Mouse (Mus musculus) heart, embryonic 13.5 days (tissue): ENCODE results near the gene Akap2. TPM values are rescaled to one million over a fixed set of nuclear protein-coding genes. Genes with fewer than 3 reads are reported as not detected.
A peak's percentile ranks its signal among the peaks of the same experiment; 100 is the strongest.

Experiments
- ATAC-seq: fragments of 200-750 bp; cut with Nextera tagmentation; 2 replicates; pipeline ENCODE4 v1.8.0; 2017; ENCODE audit warnings: moderate TSS enrichment; ENCODE audit not compliant: insufficient number of reproducible peaks, low FRiP score, low TSS enrichment; ENCODE audit errors: extremely low read depth
- H3K27ac ChIP-seq: fragments of 300-500 bp; sonication (generic); replicated peaks from 2 replicates; pipeline ENCODE4 v1.5.1; 2015; ENCODE audit warnings: moderate library complexity, mild to moderate bottlenecking, inconsistent platforms
- H3K27me3 ChIP-seq: fragments of 300-500 bp; sonication (generic); replicated peaks from 2 replicates; pipeline ENCODE4 v1.6.1; 2015; ENCODE audit warnings: mild to moderate bottlenecking, inconsistent platforms
- H3K36me3 ChIP-seq: fragments of 300-500 bp; sonication (generic); 2 replicates; pipeline ENCODE4 v1.6.1; 2015; ENCODE audit warnings: mild to moderate bottlenecking, inconsistent platforms
- H3K4me1 ChIP-seq: fragments of 300-500 bp; sonication (generic); 2 replicates; pipeline ENCODE4 v1.6.1; 2015; ENCODE audit warnings: inconsistent platforms
- H3K4me2 ChIP-seq: fragments of 300-500 bp; sonication (generic); 2 replicates; pipeline ENCODE4 v1.6.1; 2015; ENCODE audit warnings: inconsistent platforms, mild to moderate bottlenecking, moderate library complexity
- H3K4me3 ChIP-seq: fragments of 300-500 bp; sonication (generic); 2 replicates; pipeline ENCODE4 v1.5.1; 2015; ENCODE audit warnings: moderate library complexity, mild to moderate bottlenecking, inconsistent platforms
- H3K9ac ChIP-seq: fragments of 300-500 bp; sonication (generic); 2 replicates; pipeline ENCODE4 v1.6.1; 2015; ENCODE audit warnings: inconsistent platforms, mild to moderate bottlenecking, moderate library complexity
- H3K9me3 ChIP-seq: fragments of 300-500 bp; sonication (generic); 2 replicates; pipeline ENCODE4 v1.6.1; 2016; ENCODE audit warnings: inconsistent platforms
- WGBS: fragments of 180-500 bp; shearing (Covaris S2); methylation state at CpG from one replicate; pipeline ENCODE4 v1.1.7; 2015; ENCODE audit warnings: mixed read lengths; 5-methylcytosine and 5-hydroxymethylcytosine counted together
- polyA plus RNA-seq: library from polyadenylated mRNA; unstranded; fragments of >200 nt; fragmentation: Nextera tagmentation; extraction: Ambion mirVana; gene quantifications from 2 replicates; pipeline ENCODE4 v1.2.1, GENCODE M21; 2015

The Akap2 gene
- polyA plus RNA-seq, 1 experiment from 2014 or later, result 43.1 TPM

DNA sequence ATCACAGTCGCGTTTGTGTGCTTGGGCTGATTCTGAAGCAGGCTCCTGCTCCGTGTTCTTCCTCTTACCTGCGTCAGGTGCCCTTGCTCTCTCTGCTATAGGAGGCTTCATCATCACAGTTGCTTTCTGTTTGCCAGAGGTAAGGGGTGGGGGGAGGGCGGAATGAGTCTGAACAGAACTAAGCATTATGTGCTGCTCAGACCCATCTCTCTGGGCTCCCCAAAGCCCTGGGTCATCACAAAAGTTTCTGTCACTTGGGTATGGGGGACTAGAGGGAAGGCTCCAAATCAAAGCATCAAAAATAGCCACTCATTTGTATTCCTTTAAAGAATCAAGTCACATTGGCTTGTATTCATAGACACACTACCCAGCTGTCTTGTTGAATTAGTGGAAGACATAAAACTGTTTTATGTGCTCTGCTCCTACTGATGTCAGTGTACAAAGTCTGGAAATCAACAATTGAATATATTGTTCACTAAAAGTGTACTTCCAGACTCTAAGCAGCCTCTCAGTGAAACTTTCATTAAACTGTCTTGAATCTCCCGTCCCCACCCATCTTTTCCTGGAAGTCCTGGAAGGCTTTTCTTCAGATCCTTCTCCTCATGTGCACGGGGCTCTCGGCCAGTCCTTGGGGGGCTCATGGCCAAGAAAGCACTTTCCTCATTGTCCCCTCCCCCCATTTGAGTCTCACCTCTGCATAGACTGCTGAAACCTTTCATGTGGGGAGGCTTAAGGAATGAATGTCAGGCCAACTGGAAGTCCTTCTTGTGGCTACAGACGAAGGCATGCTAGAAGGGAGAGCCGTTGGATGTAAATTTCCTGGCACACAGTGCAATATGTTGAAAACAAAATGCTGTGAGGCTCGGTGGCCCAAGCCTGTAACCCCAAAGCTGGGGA is 13.6 kb upstream of the Akap2 start:
- Histone ChIP-seq H3K27me3 (no peaks in the 10 kb centered on the region), H3K4me2 (no peak overlapping the region), H3K4me1 (peaks cover 18% of the 10 kb centered on the region; the same call in 1 of the 2 replicates), H3K27ac (peak overlapping the region; percentile 9; the same call in 1 of the 2 replicates), H3K9me3 (no peaks in the 10 kb centered on the region), H3K9ac (no peak overlapping the region), H3K4me3 (no peak overlapping the region), H3K36me3 (peaks cover 40% of the 10 kb centered on the region)
- no peak for ATAC-seq
- 74% methylated on average over 11 of the region's 11 CpGs for WGBS

DNA sequence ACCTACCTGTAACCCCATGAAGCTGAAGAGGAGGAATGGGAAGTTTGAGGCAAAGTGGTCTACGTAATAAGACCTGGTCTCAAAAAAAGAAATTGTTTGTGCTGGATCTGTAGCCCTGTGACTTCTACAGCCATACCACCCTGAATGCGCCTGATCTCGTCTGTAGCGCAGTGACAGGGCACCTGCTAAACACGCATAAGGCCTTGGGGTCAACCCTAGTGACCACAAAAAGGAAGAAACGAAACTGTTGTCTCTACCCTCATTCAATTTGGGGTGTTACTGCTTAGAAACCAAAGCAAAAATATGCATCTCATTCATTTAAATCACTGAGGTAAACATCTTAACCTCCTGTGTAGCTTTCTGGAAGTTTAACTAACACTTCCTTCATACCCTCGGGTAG is 12.9 kb upstream of the Akap2 start:
- ATAC-seq, result no peak
- WGBS, result 88% methylated on average over 7 of the region's 7 CpGs
- peaks cover 14% of the 10 kb centered on the region; the same call in 1 of the 2 replicates for H3K4me1 ChIP-seq

DNA sequence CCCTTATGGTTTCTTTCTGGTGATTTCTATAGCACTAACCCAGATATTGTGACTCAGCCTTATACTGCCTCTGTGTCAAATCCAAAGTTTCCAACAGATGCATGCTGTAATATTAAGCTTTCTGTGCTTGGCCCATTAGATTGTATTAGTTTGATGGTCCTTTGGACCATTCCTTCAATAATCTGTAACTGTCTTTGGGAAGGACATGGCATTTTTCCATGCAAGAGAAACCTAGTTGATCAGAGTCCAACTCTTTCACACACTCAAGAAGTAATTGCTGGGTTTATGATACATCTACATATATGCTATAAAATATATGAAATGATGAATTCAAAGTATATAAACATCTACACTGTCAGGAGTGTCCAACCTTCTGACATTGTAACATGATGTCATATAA is 1.6 kb upstream of the Akap2 start:
- Histone ChIP-seq H3K27ac (no peak overlapping the region), H3K4me2 (no peak overlapping the region), H3K4me1 (peaks cover 8% of the 10 kb centered on the region), H3K4me3 (no peak overlapping the region), H3K27me3 (no peaks in the 10 kb centered on the region), H3K9ac (no peak overlapping the region), H3K9me3 (no peaks in the 10 kb centered on the region), H3K36me3 (peaks cover 29% of the 10 kb centered on the region)
- no peak for ATAC-seq

More for the DNA sequence above, 12.9 kb upstream of the Akap2 start:
- Histone ChIP-seq H3K9me3 (no peaks in the 10 kb centered on the region), H3K4me3 (no peak overlapping the region), H3K36me3 (peaks cover 42% of the 10 kb centered on the region), H3K4me2 (no peak overlapping the region), H3K27ac (no peak overlapping the region), H3K9ac (no peak overlapping the region), H3K27me3 (no peaks in the 10 kb centered on the region)

DNA sequence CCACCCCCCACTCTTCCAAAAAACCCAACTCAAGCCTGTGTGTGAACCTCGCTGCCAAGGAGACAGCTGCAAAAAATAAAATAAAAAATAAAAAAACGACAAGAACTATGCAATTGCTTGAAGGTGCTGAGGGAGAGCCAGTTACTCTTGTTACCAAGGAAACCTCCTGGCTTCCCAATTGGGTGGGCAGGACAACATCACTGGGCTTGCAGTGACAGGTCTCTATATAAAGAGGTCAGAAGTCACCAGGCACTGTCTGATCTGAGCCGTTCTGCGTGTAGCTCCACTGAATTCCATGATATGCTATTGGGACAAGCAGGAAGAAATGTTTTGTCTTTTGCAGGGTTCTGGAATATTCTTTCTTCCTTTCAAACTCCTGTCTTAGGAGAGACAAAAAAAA is 722 bp upstream of the Akap2 start:
- H3K27ac ChIP-seq, result no peak overlapping the region
- H3K4me1 ChIP-seq, result peaks cover 9% of the 10 kb centered on the region
- ATAC-seq, result no peak
- no peaks in the 10 kb centered on the region for H3K27me3 ChIP-seq
- no peak overlapping the region for H3K9ac ChIP-seq
- H3K36me3 ChIP-seq, result peaks cover 32% of the 10 kb centered on the region
- no peak overlapping the region for H3K4me3 ChIP-seq
- WGBS, result 47% methylated on average over 4 of the region's 4 CpGs
- H3K4me2 ChIP-seq, result no peak overlapping the region
- H3K9me3 ChIP-seq, result no peaks in the 10 kb centered on the region

GRCm38 (mm10) chr4:57719370-57719769 is 1.9 kb downstream of the Akap2 start:
- H3K9ac ChIP-seq, result no peak overlapping the region

GRCm38 (mm10) chr4:57720869-57721361 is 3.5 kb downstream of the Akap2 start:
- H3K36me3 ChIP-seq, result peaks cover 18% of the 10 kb centered on the region
- no peak for ATAC-seq
- H3K4me1 ChIP-seq, result peaks cover 8% of the 10 kb centered on the region
- H3K9ac ChIP-seq, result no peak overlapping the region
- H3K4me3 ChIP-seq, result no peak overlapping the region
- no peaks in the 10 kb centered on the region for H3K9me3 ChIP-seq
- 0 out of 2 replicates have a peak overlapping the region, but pooled peaks have one; percentile 21 for H3K27ac ChIP-seq
- 46% methylated on average over 7 of the region's 7 CpGs for WGBS
- no peaks in the 10 kb centered on the region for H3K27me3 ChIP-seq
- H3K4me2 ChIP-seq, result no peak overlapping the region

More at GRCm38 (mm10) chr4:57719370-57719769, 1.9 kb downstream of the Akap2 start:
- Histone ChIP-seq H3K36me3 (peaks cover 26% of the 10 kb centered on the region), H3K4me2 (no peak overlapping the region), H3K9me3 (no peaks in the 10 kb centered on the region), H3K4me3 (no peak overlapping the region), H3K4me1 (peaks cover 6% of the 10 kb centered on the region), H3K27me3 (no peaks in the 10 kb centered on the region), H3K27ac (no peak overlapping the region)
- 87% methylated on average over 1 of the region's 1 CpGs for WGBS
- ATAC-seq, result no peak

- no peak for ATAC-seq
- Histone ChIP-seq H3K4me3 (no peak overlapping the region), H3K4me2 (no peak overlapping the region), H3K27me3 (no peaks in the 10 kb centered on the region), H3K9ac (no peak overlapping the region), H3K9me3 (no peaks in the 10 kb centered on the region), H3K27ac (no peak overlapping the region), H3K36me3 (peaks cover 23% of the 10 kb centered on the region), H3K4me1 (peaks cover 8% of the 10 kb centered on the region)
- 72% methylated on average over 4 of the region's 4 CpGs for WGBS
These were observed 4.8 kb downstream of the Akap2 start for GRCm38 (mm10) chr4:57722296-57722695.

DNA sequence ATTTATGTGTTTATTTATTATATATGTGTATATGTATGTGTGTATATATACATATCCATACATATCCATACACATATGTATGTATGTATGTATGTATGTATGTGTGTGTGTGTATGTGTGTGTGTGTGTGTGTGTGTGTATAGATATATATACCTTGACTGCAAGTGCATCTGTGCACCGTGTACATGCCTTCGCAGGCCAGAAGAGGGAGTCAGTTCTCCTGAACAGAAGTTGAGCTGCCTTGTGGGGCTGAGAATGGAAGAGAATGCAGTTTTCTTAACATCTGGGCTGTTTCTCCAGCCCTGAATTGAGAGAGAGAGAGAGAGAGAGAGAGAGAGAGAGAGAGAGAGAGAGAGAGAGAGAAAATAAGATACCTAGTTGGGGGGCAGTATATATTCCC is 6.2 kb downstream of the Akap2 start:
- no peak overlapping the region for H3K4me2 ChIP-seq
- H3K9ac ChIP-seq, result no peak overlapping the region
- no peak for ATAC-seq
- peaks cover 12% of the 10 kb centered on the region for H3K4me1 ChIP-seq
- 57% methylated on average over 2 of the region's 2 CpGs for WGBS
- H3K9me3 ChIP-seq, result no peaks in the 10 kb centered on the region
- H3K27ac ChIP-seq, result no peak overlapping the region
- no peaks in the 10 kb centered on the region for H3K27me3 ChIP-seq
- peaks cover 26% of the 10 kb centered on the region for H3K36me3 ChIP-seq
- no peak overlapping the region for H3K4me3 ChIP-seq

- H3K9me3 ChIP-seq, result no peaks in the 10 kb centered on the region
- no peak overlapping the region for H3K9ac ChIP-seq
- no peak overlapping the region for H3K27ac ChIP-seq
- 75% methylated on average over 1 of the region's 1 CpGs for WGBS
- peaks cover 20% of the 10 kb centered on the region for H3K36me3 ChIP-seq
- H3K4me2 ChIP-seq, result no peak overlapping the region
- ATAC-seq, result no peak
- H3K4me3 ChIP-seq, result no peak overlapping the region
- no peaks in the 10 kb centered on the region for H3K27me3 ChIP-seq
- peaks cover 29% of the 10 kb centered on the region for H3K4me1 ChIP-seq
These were observed 8.1 kb downstream of the Akap2 start for GRCm38 (mm10) chr4:57725569-57725968.

DNA sequence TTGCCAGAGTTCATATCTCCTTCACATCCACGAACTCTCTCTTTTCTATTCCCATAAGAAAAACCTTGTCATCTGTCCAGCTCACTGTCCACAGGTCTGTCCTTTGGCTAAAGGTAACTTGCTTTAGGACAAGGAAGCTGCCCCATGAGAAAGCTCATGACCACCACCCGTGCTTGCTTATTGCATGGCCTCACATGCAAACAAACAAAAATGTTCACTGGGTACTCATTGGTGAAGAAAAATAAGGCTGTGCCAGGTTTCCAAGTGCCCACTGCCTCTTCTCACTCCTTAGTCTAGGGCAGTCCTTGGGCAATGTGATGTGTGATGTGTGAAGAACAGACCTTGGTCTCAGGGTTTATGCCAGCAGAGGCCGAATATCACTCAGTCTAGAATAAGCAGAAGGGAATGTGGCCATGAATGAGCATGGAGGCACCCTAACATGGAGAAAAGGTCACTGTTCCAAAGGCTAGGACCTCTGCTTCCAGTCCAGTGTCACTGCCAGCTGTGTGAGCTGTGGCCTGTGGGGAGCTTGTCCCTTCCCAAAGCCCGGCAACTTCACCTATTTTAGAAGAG is 11.2 kb downstream of the Akap2 start:
- Histone ChIP-seq H3K27me3 (no peaks in the 10 kb centered on the region), H3K9me3 (peaks cover 7% of the 10 kb centered on the region), H3K36me3 (peaks cover 31% of the 10 kb centered on the region), H3K4me1 (peaks cover 36% of the 10 kb centered on the region), H3K4me3 (no peak overlapping the region), H3K27ac (no peak overlapping the region), H3K4me2 (no peak overlapping the region), H3K9ac (no peak overlapping the region)
- ATAC-seq, result no peak
- WGBS, result 74% methylated on average over 4 of the region's 4 CpGs

DNA sequence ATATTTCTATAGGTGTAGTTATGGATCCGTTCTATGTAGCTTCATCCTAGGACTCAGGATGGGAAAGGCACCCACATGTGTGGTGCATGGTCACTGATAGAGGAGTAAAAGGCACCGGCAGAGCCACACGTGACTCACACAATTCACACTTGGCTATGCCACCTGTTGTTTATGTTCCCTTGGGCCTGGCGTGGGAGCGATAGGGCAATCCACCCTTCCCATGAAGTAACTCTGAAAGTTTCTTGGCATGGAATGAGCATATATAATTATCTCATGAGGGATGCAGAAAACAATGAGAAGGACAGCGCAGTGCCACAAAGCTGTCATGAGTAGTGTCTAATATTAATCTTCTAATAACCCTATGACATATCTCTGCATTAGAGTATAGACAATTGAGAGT is 12.6 kb downstream of the Akap2 start:
- Histone ChIP-seq H3K4me1 (peaks cover 43% of the 10 kb centered on the region), H3K9ac (no peak overlapping the region), H3K36me3 (peaks cover 31% of the 10 kb centered on the region), H3K27ac (no peak overlapping the region), H3K9me3 (peaks cover 7% of the 10 kb centered on the region), H3K4me3 (no peak overlapping the region), H3K4me2 (no peak overlapping the region), H3K27me3 (no peaks in the 10 kb centered on the region)
- 85% methylated on average over 6 of the region's 6 CpGs for WGBS
- ATAC-seq, result no peak
